Mouse (Mus musculus): ENCODE measurements around the gene Skp2. TPM values are rescaled to one million over a fixed set of nuclear protein-coding genes. Genes with fewer than 3 reads are reported as not detected.

Skp2 gene
- total RNA-seq, 2 experiments from 2014 or later = 0.31 to 0.39 TPM

DNA sequence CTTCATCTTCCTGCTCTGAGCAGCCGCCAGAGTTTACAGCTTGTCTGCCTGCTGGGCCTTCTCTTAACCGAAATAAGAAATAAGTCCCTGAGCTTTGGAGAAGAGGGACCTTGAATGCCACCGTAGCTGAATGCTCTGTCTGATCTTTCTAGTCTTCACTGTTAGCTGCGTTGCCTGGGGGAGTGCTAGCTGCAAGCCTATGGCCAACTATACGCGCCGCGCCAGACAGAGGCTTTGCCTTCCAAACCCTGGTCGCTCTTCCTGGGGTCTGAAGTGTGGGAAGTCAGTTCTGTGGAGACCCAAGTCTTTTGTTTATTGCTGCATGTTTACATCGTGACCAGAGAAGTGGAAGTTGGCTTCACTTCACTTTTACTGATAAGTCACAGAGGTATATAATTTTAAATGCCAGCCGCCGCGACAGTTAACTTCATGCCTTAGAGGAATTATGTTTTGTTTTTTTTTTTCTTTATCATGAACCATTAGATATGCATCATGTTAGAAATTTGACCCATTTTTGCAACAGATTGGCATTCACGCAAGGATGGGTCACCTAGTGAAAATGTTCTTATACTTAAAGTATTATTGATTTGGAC is 79.5 kb downstream of the Skp2 start:
- DNase-seq (ENCODE audit: low spot score) = no peak

DNA sequence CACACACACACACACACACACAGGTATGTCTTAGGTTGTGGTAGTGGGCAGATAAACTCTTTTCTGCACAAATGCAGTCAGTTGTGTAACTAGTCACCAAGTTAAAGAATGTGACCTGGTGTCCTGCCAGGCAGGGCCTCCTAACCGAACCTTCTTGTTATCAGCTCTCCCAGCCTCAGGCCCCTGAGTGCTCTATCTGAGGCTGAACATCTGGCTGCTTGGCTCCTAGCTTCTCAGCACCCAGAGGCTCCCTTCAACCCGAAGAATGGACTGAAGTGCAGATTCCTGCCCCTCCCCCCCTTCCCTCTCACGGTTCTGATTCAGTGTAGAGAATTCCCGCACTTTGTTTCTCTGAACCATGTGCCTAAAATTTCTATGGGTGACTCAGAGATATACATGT is 80.6 kb downstream of the Skp2 start:
- no peak for DNase-seq (ENCODE audit: low spot score)

GRCm38 (mm10) chr15:9074139-9074538 is 81.1 kb downstream of the Skp2 start:
- DNase-seq (ENCODE audit: low spot score) = no peak

DNA sequence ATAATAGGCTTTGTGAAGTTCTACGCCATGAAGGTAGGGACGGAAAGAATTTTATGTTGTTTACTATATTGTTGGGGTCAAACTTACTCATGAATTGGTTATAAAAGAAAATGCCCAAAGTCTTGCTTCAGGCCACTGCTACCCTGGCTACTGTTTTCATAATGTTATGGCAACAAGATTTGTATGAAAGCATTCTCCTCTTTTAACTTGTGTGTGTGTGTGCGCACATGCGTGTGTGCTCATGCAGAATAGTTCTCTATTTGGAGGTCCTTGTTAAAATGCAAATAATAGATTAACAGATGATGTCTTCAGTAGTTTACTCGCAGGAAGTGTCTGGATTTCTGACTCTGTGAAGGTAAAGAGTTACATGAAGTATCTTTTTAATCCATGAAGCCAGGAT is 81.5 kb downstream of the Skp2 start:
- DNase-seq (ENCODE audit: low spot score) = no peak

- DNase-seq (ENCODE audit: low spot score) = no peak
Observed at GRCm38 (mm10) chr15:9073067-9073608, 82.1 kb downstream of the Skp2 start.

DNA sequence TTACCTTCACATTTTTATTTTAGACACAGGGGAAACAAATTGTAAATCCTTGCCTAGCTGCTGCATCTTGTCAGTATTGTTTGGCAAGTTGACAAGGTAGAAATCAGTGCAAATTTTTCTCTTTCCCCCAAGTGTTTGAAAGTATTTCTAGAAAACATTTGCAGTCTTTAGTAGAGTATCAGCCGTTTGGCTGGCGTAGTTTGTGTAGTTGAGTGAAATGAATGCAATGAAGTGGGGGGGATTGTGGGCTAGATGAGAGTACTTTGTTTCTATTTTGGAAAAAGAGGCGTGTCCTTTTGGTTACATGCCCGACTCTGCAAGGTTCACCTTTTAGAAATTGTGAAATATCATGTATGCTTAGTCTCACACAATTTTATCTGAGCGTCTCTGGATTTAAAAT is 82.6 kb downstream of the Skp2 start:
- peak; percentile 39 for DNase-seq (ENCODE audit: low spot score)

DNA sequence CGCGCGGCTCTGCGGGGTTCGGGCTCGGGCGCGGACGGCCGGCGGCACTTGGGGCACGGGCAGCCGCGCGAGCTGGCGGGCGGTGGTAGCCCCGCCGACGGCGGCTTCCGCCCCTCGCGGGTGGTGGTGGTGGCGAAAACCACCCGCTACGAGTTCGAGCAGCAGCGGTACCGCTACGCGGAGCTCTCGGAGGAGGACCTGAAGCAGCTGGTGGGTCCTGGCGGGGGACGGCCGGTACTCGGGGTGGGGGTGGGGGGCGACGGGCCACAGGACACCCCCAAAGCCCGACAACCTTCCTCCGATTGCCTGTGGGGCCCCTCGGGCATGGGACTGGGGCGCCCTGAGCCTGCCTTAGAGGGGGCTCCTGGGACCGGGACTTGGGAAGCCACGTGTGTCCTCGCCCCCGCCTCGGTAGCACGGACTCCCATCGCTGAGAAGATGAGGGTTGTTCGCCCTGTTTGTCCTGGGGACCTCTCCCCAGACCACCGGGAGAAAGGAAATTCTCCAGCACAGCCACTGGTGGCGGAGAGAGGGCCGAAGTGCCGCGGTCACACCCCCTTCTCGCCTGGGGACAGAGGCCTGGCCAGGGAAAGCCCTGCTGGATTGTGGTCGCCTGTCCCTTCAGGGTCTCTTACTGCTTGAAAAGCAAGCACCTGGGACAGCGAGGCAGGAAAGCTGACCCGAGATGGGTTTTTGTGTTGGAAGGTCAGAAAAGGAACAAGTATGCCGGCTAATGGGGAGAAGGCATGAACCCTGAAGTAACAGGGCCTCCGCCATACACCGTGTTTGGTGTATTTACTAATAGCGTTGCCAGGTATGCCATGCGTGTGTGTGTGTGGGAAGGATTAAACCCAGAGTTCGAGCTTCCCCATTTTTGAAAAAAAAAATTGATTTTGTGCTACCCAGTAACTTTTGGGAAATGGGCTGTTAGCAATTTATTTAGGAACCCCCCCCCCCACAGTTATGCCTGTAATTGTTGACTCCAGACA is 83.4 kb downstream of the Skp2 start:
- peak; percentile 34 for DNase-seq (ENCODE audit: low spot score)

GRCm38 (mm10) chr15:9070912-9071555 is 84.2 kb downstream of the Skp2 start, which contains the start of gene Nadk2:
Gene Nadk2 (plus strand): TSS chr15:9071260.
- peak; percentile 99 for DNase-seq (ENCODE audit: low spot score)

DNA sequence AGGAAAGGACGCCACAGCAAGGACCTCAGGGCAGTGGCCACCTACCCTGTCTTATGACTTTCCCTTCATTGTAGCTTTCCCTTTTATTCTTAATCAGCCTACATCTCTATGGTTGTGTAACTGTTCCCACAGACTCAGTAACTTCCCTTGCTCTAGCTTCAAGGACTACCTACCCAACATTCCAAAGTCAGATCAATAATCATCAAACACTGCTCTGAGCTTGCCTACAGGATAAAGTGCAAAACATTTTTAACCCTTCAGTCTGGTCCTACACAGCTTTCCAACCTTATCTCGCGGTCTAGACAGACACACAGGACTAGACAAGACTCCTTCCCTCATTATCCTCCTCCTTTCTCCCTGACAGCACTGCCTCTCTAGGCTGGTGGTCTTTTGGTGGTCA is 84.9 kb downstream of the Skp2 start:
- no peak for DNase-seq (ENCODE audit: low spot score)

DNA sequence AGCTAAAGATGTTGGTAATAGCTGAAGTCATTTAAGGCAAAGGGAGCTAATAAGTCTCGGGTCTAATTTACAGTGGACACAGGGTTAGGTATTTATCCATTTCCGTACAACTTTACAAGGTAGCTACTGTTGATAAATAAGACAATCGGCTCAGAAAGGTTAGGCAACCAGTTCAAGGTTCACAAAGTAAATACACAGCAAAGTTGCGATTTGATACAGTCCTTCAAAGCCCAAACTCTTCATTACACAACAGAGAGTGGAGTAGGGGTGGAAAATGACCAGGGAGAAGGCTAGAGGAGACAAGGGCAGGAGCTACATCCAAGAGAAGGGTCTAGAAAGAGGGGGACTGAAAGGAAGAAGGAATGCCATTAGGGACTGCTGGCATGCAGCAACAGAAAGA is 86.3 kb downstream of the Skp2 start:
- no peak for DNase-seq (ENCODE audit: low spot score)

Other genes with a start within 250 kb of the Skp2 start
- gene Ranbp3l, start 187.5 kb downstream of the Skp2 start, total RNA-seq (2021) = under 1 TPM in 1 of 2 experiments, not detected in 1; 0.19 TPM
- gene Nadk2, start 84.2 kb downstream of the Skp2 start, total RNA-seq (2021) = 10 to 100 TPM; 37.0 to 37.7 TPM
- 10 to 100 TPM; 16.3 to 16.6 TPM for gene Lmbrd2, start 14.9 kb downstream of the Skp2 start, total RNA-seq (2021)
- gene Ugt3a1, start 121.5 kb upstream of the Skp2 start, total RNA-seq (2021) = not detected
- gene Ugt3a2, start 180.1 kb upstream of the Skp2 start, total RNA-seq (2021) = not detected

Data from gastrocnemius, adult 18-20 months (tissue).